Mouse (Mus musculus) cortical plate, adult 2 months (tissue): ENCODE results near the gene Doc2g.
"Not testable (repeated sequence)": the region's sequence is repeated elsewhere in the genome, so short reads cannot be mapped to it uniquely, and the experiment has no call there.

Source experiments
- CTCF ChIP-seq: fragments of 200-500 bp; IDR thresholded peaks from 2 replicates; pipeline ENCODE4 v1.5.1; 2011; ENCODE audit warnings: mild to moderate bottlenecking, control low read depth, low read length; ENCODE audit not compliant: insufficient read depth; ENCODE audit errors: extremely low read depth
- POLR2A ChIP-seq: fragments of 200-500 bp; IDR thresholded peaks from 2 replicates; pipeline ENCODE4 v1.6.1; 2011; ENCODE audit warnings: mild to moderate bottlenecking, low read length, control low read depth; ENCODE audit not compliant: insufficient read depth; ENCODE audit errors: extremely low read depth

GRCm38 (mm10) chr19:3957296-3958036 lies 45.6 kb upstream of the Doc2g start:
- TF ChIP-seq CTCF, POLR2A: not testable (repeated sequence)
